Mouse (Mus musculus) E14TG2a.4 (cell line): ENCODE measurements around the gene Sft2d1.

Experiments
- CTCF ChIP-seq: conservative IDR thresholded peaks from 2 replicates; pipeline ENCODE4 v1.5.1; 2014; ENCODE audit warnings: low read length
- NANOG ChIP-seq: IDR thresholded peaks from 2 replicates; pipeline ENCODE4 v1.6.1; 2014; ENCODE audit warnings: borderline replicate concordance, low read length, mixed read lengths
- POU5F1 ChIP-seq: IDR thresholded peaks from 2 replicates; pipeline ENCODE4 v1.6.1; 2014; ENCODE audit warnings: low read length, borderline replicate concordance

- TF ChIP-seq CTCF (peak; percentile 72), NANOG (no peak), POU5F1 (no peak)
Observed at GRCm38 (mm10) chr17:8372286-8373046, 61.6 kb downstream of the Sft2d1 start.
